Mouse (Mus musculus) ovary, postnatal 10 days (tissue): ENCODE data around the gene Arhgap40.

Experiments
- DNase-seq: peaks from one replicate; pipeline ENCODE4 v3.0.0; 2022; ENCODE audit warnings: low spot score

The Arhgap40 gene

DNA sequence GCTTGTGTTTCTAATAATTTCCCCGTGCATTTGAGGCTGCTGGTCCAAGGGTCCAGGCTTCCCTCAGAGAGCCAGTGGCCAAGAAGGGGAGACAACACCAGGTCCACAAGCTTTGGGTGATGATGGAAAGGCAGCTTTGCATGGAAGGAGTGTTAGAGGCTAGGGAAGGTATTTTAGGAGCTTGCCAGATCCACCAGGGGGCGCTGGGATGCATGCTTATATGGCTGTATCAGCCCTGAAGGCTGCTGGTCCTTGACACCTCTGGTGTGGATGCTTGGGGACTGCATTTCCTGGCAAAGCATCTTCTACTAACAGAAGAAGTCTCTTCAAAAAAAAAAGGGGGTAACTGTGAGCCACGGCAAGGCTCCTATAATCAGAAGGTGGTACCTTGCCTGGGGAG, 37.5 kb downstream of the Arhgap40 start:
- peak; percentile 45 for DNase-seq

DNA sequence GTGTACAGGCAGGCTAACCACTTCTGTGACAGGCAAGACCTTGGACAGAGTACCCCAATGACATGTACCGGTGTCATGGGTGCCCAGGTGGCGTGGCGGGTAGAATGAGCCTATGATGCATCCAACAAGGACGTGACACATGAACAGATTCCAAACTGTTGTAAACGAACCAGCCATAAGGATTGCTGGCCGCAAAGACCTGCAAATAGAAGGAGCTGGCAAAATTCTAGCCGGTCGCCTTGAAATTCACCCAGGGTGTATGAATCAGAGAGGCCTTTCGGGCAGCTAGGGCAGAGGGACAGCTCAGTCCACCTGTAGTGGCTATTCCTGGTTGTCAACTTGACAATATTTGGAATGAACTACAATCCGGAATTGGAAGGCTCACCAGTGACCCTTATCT, 41.8 kb downstream of the Arhgap40 start:
- DNase-seq, result no peak

DNA sequence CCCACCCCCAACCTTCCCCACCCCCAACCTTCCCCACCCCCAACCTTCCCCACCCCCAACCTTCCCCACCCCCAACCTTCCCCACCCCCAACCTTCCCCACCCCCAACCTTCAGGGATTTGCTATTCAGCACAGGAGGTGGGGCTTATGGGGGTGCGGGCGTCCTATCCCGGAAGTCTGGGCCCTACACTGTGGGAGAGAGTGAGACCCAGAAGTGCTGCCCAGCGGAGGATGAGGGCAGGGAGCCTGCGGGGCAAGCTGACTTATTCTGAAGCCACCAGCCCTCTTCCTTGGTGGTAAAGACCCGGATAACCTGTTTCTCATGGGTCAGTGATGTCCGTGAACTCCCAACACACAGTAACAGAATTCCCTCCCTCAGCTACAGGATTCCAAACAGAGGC, 42.7 kb downstream of the Arhgap40 start:
- no peak for DNase-seq

GRCm38 (mm10) chr2:158555812-158556211, 43.2 kb downstream of the Arhgap40 start:
- no peak for DNase-seq

DNA sequence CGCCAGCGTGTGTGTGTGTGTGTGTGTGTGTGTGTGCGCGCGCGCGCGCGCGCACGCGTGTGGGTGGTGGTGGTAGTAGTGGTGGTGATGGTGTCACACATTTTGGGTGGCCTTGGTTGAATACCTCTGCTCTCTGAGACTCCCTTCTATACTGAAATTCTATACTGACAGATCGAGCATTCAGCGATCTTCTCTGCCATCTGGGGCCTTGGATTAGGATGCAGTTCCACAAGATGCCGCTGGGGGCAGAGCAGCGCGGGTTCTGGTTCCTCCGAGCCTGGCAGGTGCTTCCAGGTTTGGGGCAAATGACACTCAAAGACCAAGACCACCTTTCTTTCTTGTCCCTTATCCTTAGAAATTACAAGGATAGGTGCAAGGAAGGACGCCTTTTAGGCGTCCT, 43.6 kb downstream of the Arhgap40 start:
- DNase-seq, result peak; percentile 44

GRCm38 (mm10) chr2:158556750-158557149, 44.2 kb downstream of the Arhgap40 start:
- no peak for DNase-seq

DNA sequence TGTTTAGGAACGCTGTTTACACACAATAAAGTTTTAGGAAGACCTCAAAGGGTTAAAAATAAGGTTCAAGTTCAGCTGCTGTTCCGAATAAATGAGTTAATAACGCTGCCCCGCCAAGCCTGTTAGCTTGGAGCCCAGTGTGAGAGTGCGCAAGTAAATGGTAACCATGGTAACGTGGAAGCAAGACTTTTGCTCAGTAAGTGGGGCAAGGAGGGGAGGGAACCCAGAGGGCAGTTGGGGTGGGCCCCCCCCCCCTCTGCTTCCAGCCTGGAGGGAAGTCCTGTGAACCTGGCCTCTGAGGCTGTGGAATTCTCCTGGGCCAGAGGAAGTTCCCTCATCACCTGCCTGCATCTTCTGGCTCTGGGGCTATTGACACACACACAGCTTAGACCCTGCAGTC, 47.3 kb downstream of the Arhgap40 start:
- DNase-seq, result no peak

DNA sequence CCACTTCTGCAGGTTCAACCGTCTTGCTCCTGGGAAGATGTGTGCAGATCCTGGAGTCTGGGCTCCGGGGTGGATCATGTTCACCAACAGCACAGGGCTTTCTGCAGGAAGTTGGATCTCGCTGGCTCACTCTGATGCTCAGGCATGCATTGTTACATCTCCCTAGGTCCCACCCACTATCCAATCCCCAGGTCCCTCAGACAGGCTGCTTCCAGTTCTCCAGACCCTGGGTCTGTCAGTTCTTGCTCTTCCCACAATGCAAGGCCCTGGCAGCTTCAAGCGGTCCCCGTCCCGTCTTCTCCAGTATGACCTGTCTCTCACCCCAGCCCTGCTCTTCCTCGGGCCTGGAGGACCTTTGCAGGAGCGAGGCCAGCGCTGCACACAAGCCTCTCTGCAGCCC, 48.2 kb downstream of the Arhgap40 start:
- no peak for DNase-seq

DNA sequence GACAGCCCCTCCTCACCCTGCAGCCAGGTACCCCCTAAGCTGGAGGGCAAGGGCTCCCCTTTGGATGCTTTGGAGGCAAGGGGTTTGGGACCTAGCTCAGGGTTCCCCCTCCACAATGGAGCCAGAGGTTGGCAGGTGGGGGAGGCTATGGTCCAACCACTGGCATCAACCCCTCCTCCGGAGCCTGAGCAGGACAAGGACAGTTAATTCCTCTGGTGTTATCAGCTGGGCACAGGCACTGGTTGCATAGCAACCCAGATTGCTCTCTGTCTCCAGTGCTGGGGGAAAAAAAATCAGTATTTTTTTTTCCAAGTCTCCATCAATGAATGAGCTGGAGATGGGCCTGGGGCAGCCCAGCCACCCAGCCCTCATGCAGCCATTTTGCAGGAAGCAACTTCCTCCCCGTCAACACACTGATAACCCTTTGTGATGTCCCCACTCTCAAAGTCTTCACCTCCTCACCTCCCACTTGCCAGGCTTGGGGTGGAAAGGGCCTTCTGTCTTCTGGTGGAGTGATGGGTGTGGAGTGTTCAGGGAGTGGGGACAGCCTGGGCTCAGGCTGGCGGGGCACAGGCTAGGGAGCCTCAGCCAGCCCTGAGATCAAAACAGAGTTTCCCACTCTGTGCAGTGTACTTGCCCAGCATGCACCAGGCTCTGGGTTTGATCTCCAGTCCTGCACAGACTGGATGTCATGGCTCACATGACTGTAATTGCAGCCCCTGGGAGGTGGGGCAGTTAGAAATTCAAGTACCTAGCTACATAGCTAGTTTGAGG, 49.0 kb downstream of the Arhgap40 start:
- no peak for DNase-seq

DNA sequence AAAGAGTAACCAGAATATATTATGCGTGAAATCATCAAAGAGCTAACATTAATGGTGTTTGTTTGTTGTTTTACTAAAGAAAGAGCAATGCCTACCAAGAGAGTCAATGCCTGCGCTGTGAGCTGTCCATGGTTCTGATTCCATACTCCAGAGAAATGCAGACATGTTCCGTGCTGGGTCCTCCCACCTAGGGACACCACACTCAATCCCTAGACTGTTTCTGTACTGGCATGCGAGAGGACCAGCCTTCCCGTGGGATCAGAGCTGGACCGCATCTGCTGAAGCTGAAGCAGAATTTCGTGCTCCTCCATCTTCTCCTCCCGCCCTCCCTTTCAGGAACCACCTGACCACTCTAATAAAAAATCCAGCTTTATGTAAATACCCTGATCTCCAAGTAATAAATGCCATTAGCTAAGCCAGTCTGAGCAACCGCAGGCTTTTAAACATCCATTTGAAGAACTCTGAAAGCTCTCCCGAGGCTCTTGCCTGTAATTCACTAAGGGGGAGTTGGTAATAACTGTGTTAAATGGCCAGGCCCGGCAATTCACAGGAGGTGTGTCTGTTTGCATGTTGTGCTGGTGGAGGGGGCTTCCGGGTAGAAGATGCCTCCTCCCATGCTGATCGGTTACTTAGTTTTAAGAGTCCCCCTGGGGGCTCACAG, 58.0 kb downstream of the Arhgap40 start:
- no peak for DNase-seq

DNA sequence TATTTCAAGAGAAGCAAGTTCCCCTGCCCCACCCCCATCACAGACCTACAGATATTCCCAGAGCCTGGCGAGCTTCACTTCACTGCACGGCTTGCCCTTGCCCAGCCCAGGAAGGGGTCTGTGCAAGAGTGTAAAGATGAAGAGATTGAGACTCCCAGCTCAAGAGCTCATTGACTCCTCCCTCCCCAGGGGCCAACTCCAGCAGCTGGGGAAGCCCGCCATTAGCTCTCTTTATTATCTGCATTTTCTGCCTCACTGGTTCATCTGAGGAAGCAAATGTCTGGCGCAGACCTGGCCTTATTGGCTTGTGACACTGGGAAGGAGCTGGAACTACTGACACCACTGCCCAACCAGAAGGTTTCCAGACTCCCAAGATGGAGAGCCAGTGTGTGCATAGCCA, 67.4 kb downstream of the Arhgap40 start:
- DNase-seq, result no peak

GRCm38 (mm10) chr2:158584621-158585358, 72.2 kb downstream of the Arhgap40 start:
- peak; percentile 22 for DNase-seq

DNA sequence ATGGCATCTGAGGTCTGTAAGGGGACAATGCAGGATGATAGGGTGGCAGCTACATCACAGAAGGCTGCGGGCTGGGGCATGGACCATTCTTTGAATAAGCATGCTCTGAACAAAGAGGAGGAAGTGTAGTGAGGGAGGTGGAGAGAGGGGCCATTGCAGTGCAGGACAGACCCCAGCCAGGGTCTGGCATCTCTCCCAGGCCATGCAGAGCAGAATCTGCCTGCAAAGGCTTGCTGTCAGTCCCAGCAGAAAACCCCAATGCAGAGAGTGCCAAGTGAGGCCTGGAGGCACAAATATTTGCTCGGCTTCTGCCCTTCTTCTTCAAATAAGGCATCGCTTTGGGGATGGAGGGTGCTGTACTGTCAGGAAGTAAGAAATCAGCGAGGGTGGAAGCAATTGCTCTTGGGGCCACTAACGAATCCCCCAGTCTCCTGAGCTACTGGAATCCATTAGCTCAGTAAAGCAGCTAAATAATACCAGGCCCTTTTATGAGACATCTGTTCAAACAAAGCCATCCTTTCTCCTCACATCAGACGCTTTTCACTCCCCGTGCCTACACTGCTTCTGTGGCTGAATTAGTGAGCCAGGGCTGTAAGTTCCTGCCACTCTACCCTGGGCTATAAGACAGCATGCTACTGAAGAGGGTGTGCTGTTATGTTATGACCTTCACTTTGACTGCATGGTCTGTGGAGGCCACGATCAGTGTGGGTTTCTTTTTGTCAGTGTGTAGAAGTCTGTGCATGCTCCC, 76.1 kb downstream of the Arhgap40 start:
- DNase-seq, result no peak

- no peak for DNase-seq
These were observed 77.9 kb downstream of the Arhgap40 start for GRCm38 (mm10) chr2:158590495-158590894.

GRCm38 (mm10) chr2:158591286-158591685, 78.7 kb downstream of the Arhgap40 start:
- DNase-seq, result no peak

- DNase-seq, result no peak
These were observed 80.8 kb downstream of the Arhgap40 start for GRCm38 (mm10) chr2:158593371-158593770.

GRCm38 (mm10) chr2:158595103-158595502, 82.5 kb downstream of the Arhgap40 start:
- DNase-seq, result no peak

- no peak for DNase-seq
These were observed 83.0 kb downstream of the Arhgap40 start for GRCm38 (mm10) chr2:158595577-158595976.

DNA sequence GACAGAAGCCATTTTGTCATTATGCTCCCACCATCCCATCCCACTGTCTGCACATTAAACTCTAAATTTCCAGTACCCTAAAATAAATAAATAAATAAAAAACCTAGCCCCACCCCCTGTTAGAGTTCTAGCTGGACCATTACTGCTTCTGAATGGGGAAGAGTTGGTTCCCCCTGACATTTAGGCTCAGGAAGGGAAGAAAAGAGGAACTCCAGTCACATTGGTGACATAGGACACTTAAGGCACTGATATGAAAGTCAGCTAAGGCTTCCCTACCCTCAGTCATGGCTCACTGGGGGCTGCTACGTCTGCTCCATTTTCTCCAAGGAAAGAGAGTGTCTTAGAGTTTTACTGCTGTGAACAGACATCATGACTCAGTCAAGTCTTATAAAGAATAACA, 84.2 kb downstream of the Arhgap40 start:
- no peak for DNase-seq
